Mouse (Mus musculus): ENCODE data around the gene Gal3st2b. TPM values are rescaled to one million over a fixed set of nuclear protein-coding genes. Genes with fewer than 3 reads are reported as not detected.
"Not testable (repeated sequence)": the region's sequence is repeated elsewhere in the genome, so short reads cannot be mapped to it uniquely, and the experiment has no call there.

Gene Gal3st2b
- polyA plus RNA-seq (2014; fragmentation: Nextera tagmentation; extraction: Ambion mirVana): not detected in 2 replicates

DNA sequence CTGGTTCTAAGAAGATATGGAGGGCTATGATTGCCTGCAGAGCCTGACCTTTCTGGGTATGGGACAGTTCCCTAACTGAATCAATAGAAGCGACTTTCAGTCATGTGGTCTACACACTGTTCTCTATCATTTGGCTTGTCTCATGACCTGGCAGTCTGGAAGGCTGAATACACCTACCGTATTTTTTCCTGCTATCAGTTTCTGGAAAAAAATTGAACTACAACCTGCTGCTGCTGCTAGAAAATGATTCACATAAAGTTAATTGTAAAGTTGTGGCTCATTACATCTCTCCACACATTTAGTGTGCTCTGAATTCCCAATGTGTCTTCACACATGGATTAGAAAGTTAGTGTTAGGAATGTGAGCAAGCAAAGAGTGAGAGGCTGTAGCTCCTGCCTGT lies at the start of gene Gal3st2b:
Gene Gal3st2b, plus strand, starts transcription at position 301 of the 400 bp plus-strand sequence.
- H3K36me3 ChIP-seq (replicated peaks; ENCODE audit: control insufficient read depth, insufficient read depth, low read depth, low read length); H3K4me1 ChIP-seq (ENCODE audit: control insufficient read depth, insufficient read depth, low read length); ATAC-seq (replicated peaks; ENCODE audit: insufficient number of reproducible peaks, low FRiP score, low TSS enrichment, low read depth); H3K4me3 ChIP-seq (ENCODE audit: low read depth, low read length); H3K27me3 ChIP-seq (ENCODE audit: control insufficient read depth, insufficient read depth, low read length); DNase-seq (ENCODE audit: low spot score); H3K27ac ChIP-seq (replicated peaks; ENCODE audit: low read depth, low read length); H3K9ac ChIP-seq (replicated peaks; ENCODE audit: low read length); H3K4me2 ChIP-seq (ENCODE audit: low read depth, low read length); H3K9me3 ChIP-seq (replicated peaks; ENCODE audit: control insufficient read depth, low read length): not testable (repeated sequence)
- WGBS: 82% methylated on average over 2 of the region's 2 CpGs

DNA sequence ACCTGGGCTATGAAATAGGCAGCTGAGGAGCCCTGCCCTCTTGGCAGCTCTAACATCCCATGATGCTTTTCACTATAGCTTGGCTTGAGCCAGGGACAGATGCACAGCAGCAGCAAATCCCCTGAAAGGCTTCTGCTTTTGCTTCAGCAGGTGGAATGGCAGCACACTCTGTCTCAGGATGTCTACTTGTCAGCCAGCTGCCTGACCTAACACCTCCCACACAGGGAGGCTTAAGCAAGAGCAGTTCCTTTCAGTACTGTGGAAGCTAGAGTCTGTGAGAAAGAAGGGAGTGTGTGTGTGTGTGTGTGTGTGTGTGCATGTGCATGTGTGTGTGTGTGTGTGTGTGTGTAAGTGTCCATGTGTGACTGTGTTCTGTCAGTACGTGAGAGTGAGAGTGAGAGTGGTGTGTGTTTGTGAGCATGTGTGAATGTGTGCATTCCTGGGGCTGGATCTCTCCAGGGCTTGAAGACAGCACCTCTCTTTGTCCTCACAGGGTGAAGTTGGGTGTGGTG lies 46.5 kb upstream of the Gal3st2b start:
- H3K27ac ChIP-seq (replicated peaks; ENCODE audit: low read depth, low read length); H3K9me3 ChIP-seq (replicated peaks; ENCODE audit: control insufficient read depth, low read length); H3K4me2 ChIP-seq (ENCODE audit: low read depth, low read length); H3K27me3 ChIP-seq (ENCODE audit: control insufficient read depth, insufficient read depth, low read length); H3K36me3 ChIP-seq (replicated peaks; ENCODE audit: control insufficient read depth, insufficient read depth, low read depth, low read length); H3K4me1 ChIP-seq (ENCODE audit: control insufficient read depth, insufficient read depth, low read length); H3K4me3 ChIP-seq (ENCODE audit: low read depth, low read length); DNase-seq (ENCODE audit: low spot score); H3K9ac ChIP-seq (replicated peaks; ENCODE audit: low read length); ATAC-seq (replicated peaks; ENCODE audit: insufficient number of reproducible peaks, low FRiP score, low TSS enrichment, low read depth): not testable (repeated sequence)
- WGBS: 60% methylated on average over 1 of the region's 1 CpGs

GRCm38 (mm10) chr1:93874405-93874804 lies 43.7 kb upstream of the Gal3st2b start:
- 0 out of 2 replicates have a peak, but pooled peaks have one; percentile 54 for ATAC-seq (replicated peaks; ENCODE audit: insufficient number of reproducible peaks, low FRiP score, low TSS enrichment, low read depth)
- not testable (repeated sequence) for H3K27me3 ChIP-seq (ENCODE audit: control insufficient read depth, insufficient read depth, low read length); H3K27ac ChIP-seq (replicated peaks; ENCODE audit: low read depth, low read length); H3K9ac ChIP-seq (replicated peaks; ENCODE audit: low read length); H3K4me3 ChIP-seq (ENCODE audit: low read depth, low read length); H3K4me1 ChIP-seq (ENCODE audit: control insufficient read depth, insufficient read depth, low read length); H3K4me2 ChIP-seq (ENCODE audit: low read depth, low read length); H3K9me3 ChIP-seq (replicated peaks; ENCODE audit: control insufficient read depth, low read length); H3K36me3 ChIP-seq (replicated peaks; ENCODE audit: control insufficient read depth, insufficient read depth, low read depth, low read length); DNase-seq (ENCODE audit: low spot score)
- WGBS: 95% methylated on average over 10 of the region's 22 CpGs

DNA sequence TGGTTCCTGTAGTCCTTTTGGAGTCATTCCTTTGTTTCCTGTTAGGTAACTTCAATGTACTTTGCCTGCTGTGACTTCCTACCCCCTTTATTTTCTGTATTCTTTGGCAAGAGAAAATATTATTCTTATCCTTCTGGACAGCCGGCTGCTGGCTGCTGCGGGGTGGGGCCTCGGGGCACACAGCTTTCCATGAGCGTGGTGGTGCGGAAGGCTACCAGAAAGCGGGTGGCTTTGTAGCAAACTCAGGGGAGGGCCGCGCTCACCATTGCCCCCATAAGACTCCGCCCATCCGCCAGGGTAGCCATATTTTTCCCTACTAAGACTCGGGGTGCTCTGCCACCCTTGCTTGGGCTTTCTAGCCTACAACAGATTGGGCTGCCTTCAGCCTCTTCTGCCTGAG lies 36.3 kb upstream of the Gal3st2b start:
- not testable (repeated sequence) for H3K27me3 ChIP-seq (ENCODE audit: control insufficient read depth, insufficient read depth, low read length); H3K4me2 ChIP-seq (ENCODE audit: low read depth, low read length); H3K36me3 ChIP-seq (replicated peaks; ENCODE audit: control insufficient read depth, insufficient read depth, low read depth, low read length); H3K4me3 ChIP-seq (ENCODE audit: low read depth, low read length); H3K4me1 ChIP-seq (ENCODE audit: control insufficient read depth, insufficient read depth, low read length); ATAC-seq (replicated peaks; ENCODE audit: insufficient number of reproducible peaks, low FRiP score, low TSS enrichment, low read depth); H3K9me3 ChIP-seq (replicated peaks; ENCODE audit: control insufficient read depth, low read length); H3K27ac ChIP-seq (replicated peaks; ENCODE audit: low read depth, low read length); H3K9ac ChIP-seq (replicated peaks; ENCODE audit: low read length); DNase-seq (ENCODE audit: low spot score)
- no CpG with 5 or more reads among the region's 11 CpGs for WGBS

- H3K4me1 ChIP-seq (ENCODE audit: control insufficient read depth, insufficient read depth, low read length); H3K9ac ChIP-seq (replicated peaks; ENCODE audit: low read length); H3K4me3 ChIP-seq (ENCODE audit: low read depth, low read length); ATAC-seq (replicated peaks; ENCODE audit: insufficient number of reproducible peaks, low FRiP score, low TSS enrichment, low read depth); H3K27me3 ChIP-seq (ENCODE audit: control insufficient read depth, insufficient read depth, low read length); H3K9me3 ChIP-seq (replicated peaks; ENCODE audit: control insufficient read depth, low read length); DNase-seq (ENCODE audit: low spot score); H3K36me3 ChIP-seq (replicated peaks; ENCODE audit: control insufficient read depth, insufficient read depth, low read depth, low read length); H3K4me2 ChIP-seq (ENCODE audit: low read depth, low read length); H3K27ac ChIP-seq (replicated peaks; ENCODE audit: low read depth, low read length): not testable (repeated sequence)
- WGBS: 50% methylated on average over 1 of the region's 1 CpGs
Observed at GRCm38 (mm10) chr1:93890936-93891335, 27.2 kb upstream of the Gal3st2b start.

DNA sequence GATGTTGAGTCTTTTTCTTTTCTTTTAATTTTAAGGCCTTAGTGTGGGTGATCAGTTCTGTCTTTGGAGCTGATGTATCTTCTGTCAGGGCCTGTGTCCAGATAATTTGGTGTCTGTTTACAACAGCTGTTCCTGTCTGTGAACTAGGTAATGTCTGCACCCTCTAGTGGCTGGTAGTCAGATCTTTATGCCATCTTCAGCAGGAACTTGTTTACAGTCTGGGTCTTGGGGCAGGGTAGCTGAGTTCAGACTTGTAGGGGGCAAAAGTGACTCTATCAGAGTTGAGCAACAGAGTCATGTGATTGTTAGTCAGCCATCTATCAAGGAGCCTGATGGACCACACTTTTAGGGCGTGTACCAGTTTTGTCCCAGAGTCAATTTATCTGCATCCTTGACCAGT lies 20.7 kb upstream of the Gal3st2b start:
- DNase-seq (ENCODE audit: low spot score); H3K4me2 ChIP-seq (ENCODE audit: low read depth, low read length); H3K27me3 ChIP-seq (ENCODE audit: control insufficient read depth, insufficient read depth, low read length); H3K4me1 ChIP-seq (ENCODE audit: control insufficient read depth, insufficient read depth, low read length); H3K9ac ChIP-seq (replicated peaks; ENCODE audit: low read length); H3K4me3 ChIP-seq (ENCODE audit: low read depth, low read length); H3K36me3 ChIP-seq (replicated peaks; ENCODE audit: control insufficient read depth, insufficient read depth, low read depth, low read length); H3K9me3 ChIP-seq (replicated peaks; ENCODE audit: control insufficient read depth, low read length); H3K27ac ChIP-seq (replicated peaks; ENCODE audit: low read depth, low read length); ATAC-seq (replicated peaks; ENCODE audit: insufficient number of reproducible peaks, low FRiP score, low TSS enrichment, low read depth): not testable (repeated sequence)
- WGBS: no CpG with 5 or more reads among the region's 1 CpGs

DNA sequence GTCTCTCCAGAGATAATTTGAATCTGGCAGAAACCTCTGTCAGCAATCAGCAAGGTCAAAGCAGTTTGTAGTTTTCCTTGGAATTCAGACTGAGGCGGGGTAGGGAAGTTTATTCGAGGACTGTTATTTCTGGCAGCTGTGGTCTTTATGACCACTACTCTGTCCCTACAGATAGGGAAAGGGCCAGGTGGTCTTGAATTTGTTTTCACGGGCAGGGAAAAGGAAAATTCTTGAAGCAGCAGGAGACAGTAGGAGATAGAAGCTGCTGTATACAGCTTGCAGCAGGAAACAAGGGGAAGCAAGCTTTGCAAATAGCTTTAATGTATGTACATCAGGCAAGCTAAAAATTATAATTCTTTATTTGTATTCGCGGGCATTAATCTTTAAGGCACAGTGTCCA lies 16.8 kb upstream of the Gal3st2b start:
- not testable (repeated sequence) for H3K4me3 ChIP-seq (ENCODE audit: low read depth, low read length); ATAC-seq (replicated peaks; ENCODE audit: insufficient number of reproducible peaks, low FRiP score, low TSS enrichment, low read depth); H3K36me3 ChIP-seq (replicated peaks; ENCODE audit: control insufficient read depth, insufficient read depth, low read depth, low read length); H3K4me1 ChIP-seq (ENCODE audit: control insufficient read depth, insufficient read depth, low read length); H3K9me3 ChIP-seq (replicated peaks; ENCODE audit: control insufficient read depth, low read length); H3K27me3 ChIP-seq (ENCODE audit: control insufficient read depth, insufficient read depth, low read length); H3K4me2 ChIP-seq (ENCODE audit: low read depth, low read length); DNase-seq (ENCODE audit: low spot score); H3K27ac ChIP-seq (replicated peaks; ENCODE audit: low read depth, low read length); H3K9ac ChIP-seq (replicated peaks; ENCODE audit: low read length)
- WGBS: 45% methylated on average over 3 of the region's 5 CpGs

DNA sequence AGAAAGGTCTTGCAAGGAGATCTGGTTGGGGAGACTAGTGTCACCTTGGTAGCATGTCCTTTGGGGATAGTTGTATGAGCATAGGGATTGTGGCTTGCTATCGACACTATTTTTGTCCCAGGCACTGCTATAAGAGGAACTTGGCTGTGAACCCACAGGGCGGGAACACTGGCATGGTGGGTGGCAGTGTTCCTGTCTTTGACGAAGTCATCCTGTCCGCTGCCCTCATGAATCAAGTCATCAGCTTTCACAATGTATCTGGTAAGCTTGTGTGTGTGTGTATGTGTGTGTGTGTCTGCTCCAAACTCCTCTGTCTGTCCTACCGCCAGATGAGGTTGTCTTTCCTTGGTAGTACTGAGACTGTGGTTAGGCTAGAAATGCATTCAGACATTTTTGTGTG lies 11.4 kb upstream of the Gal3st2b start:
- not testable (repeated sequence) for H3K4me1 ChIP-seq (ENCODE audit: control insufficient read depth, insufficient read depth, low read length); H3K4me2 ChIP-seq (ENCODE audit: low read depth, low read length); H3K27me3 ChIP-seq (ENCODE audit: control insufficient read depth, insufficient read depth, low read length); H3K4me3 ChIP-seq (ENCODE audit: low read depth, low read length); ATAC-seq (replicated peaks; ENCODE audit: insufficient number of reproducible peaks, low FRiP score, low TSS enrichment, low read depth); H3K36me3 ChIP-seq (replicated peaks; ENCODE audit: control insufficient read depth, insufficient read depth, low read depth, low read length); H3K9me3 ChIP-seq (replicated peaks; ENCODE audit: control insufficient read depth, low read length); H3K27ac ChIP-seq (replicated peaks; ENCODE audit: low read depth, low read length); H3K9ac ChIP-seq (replicated peaks; ENCODE audit: low read length); DNase-seq (ENCODE audit: low spot score)
- 93% methylated on average over 3 of the region's 5 CpGs for WGBS
